Mouse (Mus musculus) megakaryocyte, embryonic 14.5 days (primary cell): ENCODE measurements around the gene Fut11. TPM values are rescaled to one million over a fixed set of nuclear protein-coding genes. Genes with fewer than 3 reads are reported as not detected.
A peak's percentile ranks its signal among the peaks of the same experiment; 100 is the strongest.
"Not testable (repeated sequence)": the region's sequence is repeated elsewhere in the genome, so short reads cannot be mapped to it uniquely, and the experiment has no call there.

Source experiments
- H3K27me3 ChIP-seq: replicated peaks from 2 replicates; pipeline ENCODE3; 2012; ENCODE audit warnings: inconsistent platforms
- H3K36me3 ChIP-seq: replicated peaks from 2 replicates; pipeline ENCODE3; 2012; ENCODE audit warnings: low read length, inconsistent platforms, mixed read lengths
- H3K4me1 ChIP-seq: 2 replicates; pipeline ENCODE4 v1.6.1; 2012; ENCODE audit warnings: inconsistent platforms
- H3K4me3 ChIP-seq: replicated peaks from 2 replicates; pipeline ENCODE3; 2012; ENCODE audit warnings: moderate library complexity, mild to moderate bottlenecking, inconsistent platforms
- H3K9me3 ChIP-seq: 2 replicates; pipeline ENCODE4 v1.6.1; 2012; ENCODE audit warnings: inconsistent platforms
- FLI1 ChIP-seq: IDR thresholded peaks from 2 replicates; pipeline ENCODE4 v1.6.1; 2012; ENCODE audit warnings: low read length, inconsistent platforms, mixed read lengths
- GATA1 ChIP-seq: IDR thresholded peaks from 3 replicates; pipeline ENCODE4 v1.6.1; 2012; ENCODE audit warnings: mixed read lengths, low read length, inconsistent platforms, borderline replicate concordance
- polyA plus RNA-seq: library from polyadenylated mRNA; stranded (reverse); fragments of >175 nt; gene quantifications from 2 replicates; pipeline ENCODE4 v1.2.3, GENCODE M21; 2012; ENCODE audit warnings: low replicate concordance; ENCODE audit not compliant: insufficient read depth

The Fut11 gene
- polyA plus RNA-seq, 1 experiment, result 8.5 TPM

- Histone ChIP-seq H3K4me1 (peaks cover 93% of the 10 kb centered on the region), H3K4me3 (peak overlapping the region; percentile 96), H3K27me3 (no peaks in the 10 kb centered on the region), H3K36me3 (peaks cover 62% of the 10 kb centered on the region), H3K9me3 (no peaks in the 10 kb centered on the region)
- TF ChIP-seq FLI1 (no peak), GATA1 (no peak)
These were observed 1.2 kb downstream of the Fut11 start for GRCm38 (mm10) chr14:20695761-20696520.

GRCm38 (mm10) chr14:20696986-20697385 is 2.2 kb downstream of the Fut11 start:
- Histone ChIP-seq H3K4me1 (peaks cover 93% of the 10 kb centered on the region), H3K4me3 (peak overlapping the region; percentile 80), H3K36me3 (peaks cover 51% of the 10 kb centered on the region)

DNA sequence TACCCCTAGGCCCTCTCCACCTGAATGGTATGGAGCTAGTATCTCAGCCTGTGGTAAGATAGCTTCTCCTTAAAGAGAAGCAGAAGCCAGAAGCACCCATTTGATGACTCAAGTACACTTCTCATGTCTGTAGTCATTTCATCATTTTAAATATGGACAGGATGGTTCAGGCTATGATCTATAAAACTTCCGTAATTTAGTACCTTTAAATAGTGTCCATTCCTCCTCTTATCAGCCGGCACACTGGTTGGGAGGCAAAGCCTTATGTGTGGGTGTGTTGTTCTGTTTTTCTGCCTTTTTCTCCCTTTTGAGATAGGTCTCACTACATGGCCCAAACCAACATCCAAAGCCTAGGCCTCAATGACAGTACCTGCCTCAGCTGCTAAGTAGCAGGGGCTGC is 3.7 kb downstream of the Fut11 start:
- Histone ChIP-seq H3K9me3 (no peaks in the 10 kb centered on the region), H3K4me3 (no peak overlapping the region), H3K36me3 (peaks cover 36% of the 10 kb centered on the region), H3K27me3 (no peaks in the 10 kb centered on the region), H3K4me1 (peaks cover 79% of the 10 kb centered on the region)
- TF ChIP-seq FLI1 (no peak), GATA1 (no peak)

More at GRCm38 (mm10) chr14:20696986-20697385, 2.2 kb downstream of the Fut11 start:
- Histone ChIP-seq H3K27me3 (no peaks in the 10 kb centered on the region), H3K9me3 (no peaks in the 10 kb centered on the region)
- TF ChIP-seq GATA1, result no peak

GRCm38 (mm10) chr14:20700362-20700761 is 5.6 kb downstream of the Fut11 start:
- peaks cover 78% of the 10 kb centered on the region for H3K4me1 ChIP-seq

DNA sequence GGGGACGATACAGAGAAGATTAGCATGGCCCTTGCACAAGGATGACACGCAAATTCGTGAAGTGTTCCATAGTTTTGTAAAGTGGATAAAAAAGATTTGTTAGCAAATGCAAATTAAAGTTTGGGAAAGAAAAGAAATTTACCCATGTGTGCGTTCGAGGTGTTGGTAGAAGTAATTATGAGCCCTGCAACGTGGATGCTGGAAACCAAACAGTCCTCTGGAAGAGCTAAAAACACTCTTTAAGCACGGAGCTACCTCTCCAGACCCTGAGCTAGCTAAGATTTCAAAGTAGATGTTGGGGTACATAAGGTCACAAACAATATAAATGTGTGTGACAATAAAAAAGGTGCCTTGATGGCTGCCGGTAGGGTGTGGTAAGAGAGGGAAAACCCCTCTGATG is 6.8 kb downstream of the Fut11 start:
- Histone ChIP-seq H3K36me3 (peaks cover 41% of the 10 kb centered on the region), H3K4me3 (peak overlapping the region; percentile 98), H3K4me1 (peaks cover 71% of the 10 kb centered on the region), H3K9me3 (no peaks in the 10 kb centered on the region), H3K27me3 (no peaks in the 10 kb centered on the region)
- no peak for TF ChIP-seq FLI1
- no peak for TF ChIP-seq GATA1

More at GRCm38 (mm10) chr14:20700362-20700761, 5.6 kb downstream of the Fut11 start:
- peak overlapping the region; percentile 48 for H3K4me3 ChIP-seq
- no peaks in the 10 kb centered on the region for H3K9me3 ChIP-seq
- no peaks in the 10 kb centered on the region for H3K27me3 ChIP-seq
- peaks cover 40% of the 10 kb centered on the region for H3K36me3 ChIP-seq
- TF ChIP-seq FLI1 (no peak), GATA1 (no peak)

DNA sequence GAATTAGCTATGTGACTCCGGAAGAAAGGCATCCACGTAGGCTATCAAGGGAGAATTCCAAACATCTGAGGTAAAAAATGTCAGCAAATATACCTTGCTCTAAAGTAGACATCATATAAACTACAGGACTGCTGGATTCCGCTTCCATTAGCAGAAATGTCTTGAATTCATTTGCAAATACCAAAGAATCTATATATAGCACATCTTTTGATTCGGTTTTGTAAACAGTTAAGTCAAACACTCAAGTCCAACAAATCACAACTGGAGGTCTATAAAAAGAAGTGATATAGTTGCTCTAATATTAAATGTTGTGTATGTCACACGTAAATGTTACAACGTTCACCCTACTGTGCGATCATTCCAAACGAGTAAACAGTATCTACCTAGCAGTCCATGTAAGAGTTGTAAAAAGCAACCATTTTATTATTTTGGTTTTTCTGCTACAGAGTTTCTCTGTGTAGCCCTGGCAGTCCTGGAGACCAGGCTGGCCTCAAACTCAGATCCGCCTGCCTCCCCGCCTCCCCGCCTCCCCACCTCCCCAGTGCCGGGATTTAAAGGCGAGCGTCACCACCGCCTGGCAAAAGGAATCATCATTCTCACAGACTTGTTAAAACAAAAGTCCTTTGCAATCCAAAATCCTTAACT is 7.5 kb downstream of the Fut11 start:
- Histone ChIP-seq H3K27me3 (no peaks in the 10 kb centered on the region), H3K36me3 (peaks cover 41% of the 10 kb centered on the region), H3K9me3 (no peaks in the 10 kb centered on the region), H3K4me3 (peak overlapping the region; percentile 98), H3K4me1 (peaks cover 69% of the 10 kb centered on the region)
- TF ChIP-seq FLI1 (no peak), GATA1 (no peak)

DNA sequence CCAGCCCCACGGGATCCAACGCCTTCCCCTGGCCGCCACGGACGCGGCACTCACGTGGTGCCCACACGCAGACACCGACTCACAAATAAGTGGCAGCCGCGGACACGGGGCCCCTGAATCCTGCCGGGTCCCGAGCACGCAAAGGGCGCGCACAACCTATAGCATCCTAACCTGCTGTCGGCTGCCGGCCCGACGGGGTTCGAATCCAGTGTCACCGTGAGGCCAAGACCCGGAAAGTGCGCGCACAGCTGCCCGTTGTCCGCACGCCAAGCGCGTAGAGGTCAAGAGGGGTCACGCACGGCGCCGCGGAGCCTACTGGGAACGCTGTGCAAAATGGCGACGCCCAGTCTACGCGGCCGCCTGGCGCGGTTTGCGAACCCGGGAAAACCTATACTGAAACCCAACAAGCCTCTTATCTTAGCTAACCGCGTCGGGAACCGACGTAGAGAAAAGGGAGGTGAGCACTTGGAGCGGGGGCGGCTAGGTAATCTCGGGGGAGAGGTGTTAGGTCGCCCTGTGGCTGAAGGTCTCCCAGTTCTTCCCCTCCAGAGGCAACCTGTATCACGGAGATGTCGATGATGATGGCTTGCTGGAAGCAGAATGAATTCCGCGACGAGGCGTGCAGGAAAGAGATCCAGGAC is 8.1 kb downstream of the Fut11 start, which contains the start of gene Chchd1:
Chchd1 (plus strand) TSS at position 266 of the 641 bp plus-strand sequence.
- TF ChIP-seq FLI1 (no peak), GATA1 (no peak)
- Histone ChIP-seq H3K4me3 (peak within 1 kb of the TSS; percentile 98), H3K9me3 (no peaks in the 10 kb centered on the region), H3K36me3 (peaks cover 39% of the 10 kb centered on the region), H3K4me1 (peaks cover 63% of the 10 kb centered on the region), H3K27me3 (no peaks in the 10 kb centered on the region)

DNA sequence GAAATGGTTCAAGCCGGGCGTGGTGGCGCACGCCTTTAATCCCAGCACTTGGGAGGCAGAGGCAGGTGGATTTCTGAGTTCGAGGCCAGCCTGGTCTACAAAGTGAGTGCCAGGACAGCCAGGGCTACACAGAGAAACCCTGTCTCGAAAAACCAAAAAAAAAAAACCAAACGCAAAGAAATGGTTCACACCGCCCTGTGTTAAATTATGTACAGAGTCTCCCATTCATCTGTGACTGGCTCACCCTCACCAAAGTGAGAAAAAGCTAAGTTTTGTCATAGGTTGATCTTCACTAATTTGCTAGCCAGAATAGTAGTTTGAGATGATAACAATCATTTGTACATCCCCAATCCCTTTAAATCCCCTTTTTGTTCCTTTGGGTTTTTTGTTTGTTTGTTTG is 8.7 kb downstream of the Fut11 start:
- not testable (repeated sequence) for H3K27me3 ChIP-seq, H3K9me3 ChIP-seq
- H3K4me1 ChIP-seq, result peaks cover 63% of the 10 kb centered on the region
- H3K4me3 ChIP-seq, result peak overlapping the region; percentile 98
- peaks cover 33% of the 10 kb centered on the region for H3K36me3 ChIP-seq

- Histone ChIP-seq H3K9me3 (no peaks in the 10 kb centered on the region), H3K4me1 (peaks cover 43% of the 10 kb centered on the region), H3K4me3 (peak within 1 kb of the TSS; percentile 97), H3K36me3 (peaks cover 47% of the 10 kb centered on the region), H3K27me3 (no peaks in the 10 kb centered on the region)
- TF ChIP-seq FLI1, result peak; percentile 63; the same call in 1 of the 2 replicates
- no peak for TF ChIP-seq GATA1
These were observed 12.7 kb downstream of the Fut11 start, which contains the start of gene Zswim8 for GRCm38 (mm10) chr14:20707201-20708190. Gene Zswim8 (plus strand): TSS chr14:20707552.
